Mouse (Mus musculus): ENCODE results near the gene Olfr129. TPM values are rescaled to one million over a fixed set of nuclear protein-coding genes. Genes with fewer than 3 reads are reported as not detected.

Olfr129 gene
- total RNA-seq (2021) = not detected
- long read RNA-seq, experiment 1 = 0 reads
- long read RNA-seq, experiment 2 = 0 reads

DNA sequence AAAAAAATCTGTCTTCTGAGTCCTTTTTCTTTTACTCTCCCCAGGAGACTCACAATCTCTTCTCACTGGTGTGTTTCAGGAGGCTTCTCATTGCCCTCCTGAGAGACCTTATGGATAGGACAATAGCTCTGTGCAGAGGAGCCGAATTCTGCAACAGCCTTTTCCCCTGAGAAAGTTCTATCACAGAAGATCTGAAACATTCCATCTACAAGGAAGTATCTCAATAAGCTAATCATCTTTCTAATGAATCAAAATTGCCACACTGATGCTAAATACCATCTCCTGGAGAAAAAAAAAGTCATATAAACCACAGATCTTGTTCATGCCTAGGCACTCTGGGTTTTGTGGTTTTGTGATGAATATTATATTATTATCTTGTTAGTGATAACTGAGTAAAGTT lies at the start of gene Olfr129:
TSS of gene Olfr129 (minus strand) at position 101 of the 400 bp plus-strand sequence.
- DNase-seq (ENCODE audit: low spot score in 2 of 2) = no peak

DNA sequence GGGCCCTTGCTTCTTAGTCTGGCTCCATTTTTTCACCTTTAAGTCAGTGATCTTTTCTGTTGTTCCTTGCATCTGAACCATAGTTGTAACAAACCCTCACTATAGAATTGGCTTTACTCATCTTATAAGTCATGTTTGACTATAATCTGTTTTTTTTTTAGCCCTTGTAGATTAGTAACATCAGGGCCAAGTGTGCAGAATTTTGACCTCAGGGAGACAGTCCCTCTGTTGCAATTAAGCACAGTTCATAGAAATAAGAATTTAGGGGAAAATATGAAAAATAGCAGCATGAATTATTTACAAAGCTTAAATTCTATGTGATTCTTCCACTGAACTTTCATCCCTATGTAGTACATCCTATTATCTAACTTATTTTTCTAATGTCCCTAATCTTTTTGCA lies 28.7 kb upstream of the Olfr129 start, which contains the start of gene Olfr131:
TSS of gene Olfr131 (minus strand) at position 101 of the 400 bp plus-strand sequence.
- DNase-seq (ENCODE audit: low spot score in 2 of 2) = no peak

DNA sequence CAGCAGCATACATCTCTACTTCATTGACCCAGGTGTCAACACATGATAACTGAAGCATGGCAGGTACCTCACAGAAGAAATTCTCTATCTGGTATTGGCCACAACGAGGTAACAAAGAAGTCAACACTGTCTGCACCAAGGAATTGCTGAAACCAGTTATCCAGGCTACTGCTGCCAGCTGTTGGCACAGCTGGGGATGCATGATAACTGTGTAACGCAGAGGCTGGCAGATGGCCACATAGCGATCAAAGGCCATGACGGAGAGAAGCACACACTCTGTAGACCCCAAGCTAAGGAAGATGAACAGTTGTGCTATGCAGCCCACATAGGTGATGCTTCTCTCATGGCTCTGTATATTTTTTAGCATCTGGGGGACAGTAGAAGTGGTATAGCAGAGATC lies 22.5 kb upstream of the Olfr129 start:
- DNase-seq (ENCODE audit: low spot score in 2 of 2) = no peak

DNA sequence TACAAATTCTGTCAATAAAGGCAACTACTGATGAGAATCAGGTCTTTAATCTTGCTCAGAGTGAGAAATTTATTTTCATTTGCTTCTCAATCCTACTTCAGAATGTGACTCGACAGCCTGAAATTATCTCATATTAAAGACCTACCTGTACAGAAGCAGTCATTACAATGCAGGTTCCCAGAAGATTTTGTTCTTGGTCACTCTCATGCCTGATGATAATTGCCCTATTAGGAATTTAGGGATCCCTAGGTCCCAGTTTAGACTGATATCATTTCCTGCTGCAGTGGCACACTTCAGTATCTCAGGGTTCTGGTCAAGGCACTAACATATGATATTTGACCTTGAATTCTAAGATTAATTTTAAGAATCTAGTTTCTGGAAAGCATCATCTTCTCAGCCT lies 3.7 kb upstream of the Olfr129 start, which contains the start of gene Olfr130:
TSS of gene Olfr130 (plus strand) at position 301 of the 400 bp plus-strand sequence.
- DNase-seq (ENCODE audit: low spot score in 2 of 2) = no peak

DNA sequence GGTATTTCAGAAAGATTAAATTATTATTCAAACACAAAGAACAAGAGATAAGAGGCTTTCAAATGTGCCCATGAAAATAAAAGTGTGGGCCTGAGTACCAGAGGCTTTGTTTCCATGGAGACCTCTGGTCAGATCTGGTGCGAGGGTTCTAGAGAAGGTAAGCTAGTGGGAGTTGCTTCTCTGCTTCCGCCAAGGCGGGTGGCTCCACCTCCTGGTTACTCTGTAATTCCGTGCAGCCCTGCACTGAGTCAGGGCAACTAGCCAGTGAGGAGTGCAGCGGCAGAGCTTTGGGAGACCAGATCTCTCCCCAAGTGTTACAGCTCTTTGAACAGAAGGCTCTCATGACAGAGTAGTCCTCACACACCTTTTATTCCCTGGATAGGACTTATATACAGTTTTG lies 33.6 kb downstream of the Olfr129 start:
- no peak for DNase-seq (ENCODE audit: low spot score in 2 of 2)

DNA sequence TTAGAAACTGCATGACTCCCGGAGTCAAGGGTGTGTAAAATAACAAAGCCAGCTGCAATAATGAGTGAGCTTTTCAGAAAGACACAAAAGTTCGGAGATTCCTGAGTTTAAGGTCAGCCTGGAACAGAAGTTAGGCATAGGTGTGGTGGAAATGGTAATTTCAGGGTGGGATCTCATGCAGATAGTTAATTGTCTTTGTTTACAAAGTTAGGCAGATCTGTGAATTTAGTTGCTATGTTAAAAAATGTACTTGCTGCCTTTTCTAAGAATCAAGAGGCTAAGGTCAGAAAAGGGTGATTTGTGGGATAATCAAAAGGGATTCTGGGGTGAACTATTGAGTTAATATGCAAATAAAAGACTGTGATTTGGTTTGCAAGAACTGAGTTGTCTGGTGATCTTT lies 43.5 kb downstream of the Olfr129 start:
- no peak for DNase-seq (ENCODE audit: low spot score in 2 of 2)

DNA sequence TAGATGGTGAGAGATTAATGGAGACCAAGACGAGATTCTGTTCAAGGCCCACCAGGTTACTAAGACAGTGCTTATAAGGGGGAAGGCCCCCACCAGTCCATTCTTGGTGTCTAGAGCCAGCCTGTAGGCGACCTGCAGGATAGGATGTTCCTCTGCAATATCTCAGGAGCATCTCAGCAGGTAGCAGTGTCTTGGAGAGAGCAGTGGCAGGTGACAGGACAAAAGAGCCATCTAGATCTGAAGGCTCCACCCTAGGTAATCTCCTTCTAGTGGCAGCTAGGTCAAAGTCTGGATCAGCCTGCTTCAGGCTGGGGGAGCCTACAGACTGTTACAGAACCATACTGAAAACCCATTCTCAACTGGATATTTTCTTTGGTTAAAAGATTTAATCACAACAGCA lies 54.9 kb downstream of the Olfr129 start:
- DNase-seq (ENCODE audit: low spot score in 2 of 2) = no peak

Other genes starting within 250 kb of the Olfr129 start
- not detected for gene Olfr125, start 227.1 kb downstream of the Olfr129 start, total RNA-seq (2021)
- not detected for gene Olfr126, start 212.6 kb downstream of the Olfr129 start, total RNA-seq (2021)
- gene Olfr127, start 159.6 kb downstream of the Olfr129 start, total RNA-seq (2021) = not detected
- gene Olfr128, start 139.5 kb downstream of the Olfr129 start, total RNA-seq (2021) = not detected
- gene Olfr761, start 107.0 kb downstream of the Olfr129 start, total RNA-seq (2021) = not detected
- not detected for gene Olfr130, start 3.8 kb upstream of the Olfr129 start, total RNA-seq (2021)
- gene Olfr131, start 28.6 kb upstream of the Olfr129 start, total RNA-seq (2021) = not detected
- not detected for gene Olfr132, start 74.4 kb upstream of the Olfr129 start, total RNA-seq (2021)
- not detected for gene Olfr133, start 85.2 kb upstream of the Olfr129 start, total RNA-seq (2021)
- gene Olfr134, start 111.3 kb upstream of the Olfr129 start, total RNA-seq (2021) = not detected
- not detected for gene Olfr135, start 144.3 kb upstream of the Olfr129 start, total RNA-seq (2021)
- gene Olfr138, start 201.0 kb upstream of the Olfr129 start, total RNA-seq (2021) = not detected
- not detected for gene Olfr137, start 247.5 kb upstream of the Olfr129 start, total RNA-seq (2021)